Mouse (Mus musculus): ENCODE data around the gene Cyp4f13. TPM values are rescaled to one million over a fixed set of nuclear protein-coding genes. Genes with fewer than 3 reads are reported as not detected.

Cyp4f13 gene
- polyA plus RNA-seq (2015; fragmentation: Nextera tagmentation; extraction: Ambion mirVana): 21.1 and 22.4 TPM in 2 replicates

- peak; percentile 99 for ATAC-seq
- H3K27ac ChIP-seq: peak within 1 kb of the TSS; percentile 86
- H3K9me3 ChIP-seq: no peaks in the 10 kb centered on the region
- peak within 1 kb of the TSS; percentile 65 for H3K9ac ChIP-seq
- H3K36me3 ChIP-seq: no peaks in the 10 kb centered on the region
- H3K4me2 ChIP-seq (replicated peaks): peak within 1 kb of the TSS; percentile 90
- 8% methylated on average over 12 of the region's 12 CpGs for WGBS
- no peaks in the 10 kb centered on the region for H3K27me3 ChIP-seq (replicated peaks)
- peaks cover 16% of the 10 kb centered on the region for H3K4me1 ChIP-seq (replicated peaks)
- H3K4me3 ChIP-seq (replicated peaks): peak within 1 kb of the TSS; percentile 61
Observed at GRCm38 (mm10) chr17:32947215-32947914, at the start of gene Cyp4f13. Gene Cyp4f13 (minus strand): TSS chr17:32947402.

DNA sequence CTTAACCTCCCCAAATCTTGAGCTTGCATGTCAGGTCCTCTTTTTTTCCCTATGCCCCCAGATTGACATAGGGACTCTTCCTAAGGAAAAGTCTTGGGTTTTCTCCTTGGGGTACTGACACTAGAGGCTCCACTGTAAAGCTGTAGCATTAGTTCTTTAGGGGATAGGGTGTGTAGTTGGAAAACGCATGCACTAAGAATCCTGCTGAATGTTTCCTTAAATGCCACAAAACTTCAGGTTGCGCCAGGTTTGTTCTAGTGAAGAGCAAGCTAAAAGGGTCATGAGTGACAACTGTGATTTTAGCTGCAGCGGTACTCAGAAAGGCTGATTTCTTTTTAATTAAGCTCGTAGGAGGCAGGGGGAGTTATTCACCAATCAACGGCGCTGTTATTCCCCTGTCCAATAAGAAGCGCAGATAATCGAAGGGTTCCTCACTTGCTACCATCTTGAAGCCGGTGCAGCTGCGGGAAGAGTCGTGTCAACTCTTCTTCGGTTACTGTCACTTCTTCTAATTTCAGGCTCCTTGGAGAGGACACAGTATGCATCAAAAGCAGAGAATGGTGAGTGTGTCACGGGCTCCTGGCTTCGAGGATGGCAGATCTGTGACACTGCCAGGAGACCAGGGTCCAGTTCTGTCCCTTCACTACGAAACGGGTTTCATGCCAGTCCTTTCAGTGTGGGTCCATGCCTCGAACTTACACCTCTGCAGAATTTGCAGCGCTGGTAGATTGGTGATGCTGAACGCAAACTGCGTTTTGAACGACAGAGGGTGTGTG, 45.7 kb upstream of the Cyp4f13 start, which contains the start of gene Zfp952:
TSS of gene Zfp952 (plus strand) at position 431 of the 776 bp plus-strand sequence.
- Histone ChIP-seq H3K27ac (peak within 1 kb of the TSS; percentile 51; the same call in 1 of the 2 replicates), H3K9me3 (no peaks in the 10 kb centered on the region), H3K4me2 (replicated peaks) (peak within 1 kb of the TSS; percentile 75), H3K4me1 (replicated peaks) (0 out of 2 replicates have a peak, but pooled peaks cover 4% of the 10 kb centered on the region), H3K4me3 (replicated peaks) (peak within 1 kb of the TSS; percentile 59), H3K36me3 (0 out of 2 replicates have a peak, but pooled peaks cover 2% of the 10 kb centered on the region), H3K27me3 (replicated peaks) (no peaks in the 10 kb centered on the region), H3K9ac (peak within 1 kb of the TSS; percentile 57)
- WGBS: 1% methylated on average over 21 of the region's 21 CpGs
- ATAC-seq: peak; percentile 96

GRCm38 (mm10) chr17:32991965-32992698, 44.9 kb upstream of the Cyp4f13 start:
- no peaks in the 10 kb centered on the region for H3K27me3 ChIP-seq (replicated peaks)
- peak overlapping the region; percentile 59 for H3K4me3 ChIP-seq (replicated peaks)
- 0 out of 2 replicates have a peak, but pooled peaks cover 4% of the 10 kb centered on the region for H3K4me1 ChIP-seq (replicated peaks)
- no peak for ATAC-seq
- no peaks in the 10 kb centered on the region for H3K9me3 ChIP-seq
- peak overlapping the region; percentile 75 for H3K4me2 ChIP-seq (replicated peaks)
- no peak overlapping the region for H3K9ac ChIP-seq
- H3K36me3 ChIP-seq: 0 out of 2 replicates have a peak, but pooled peaks cover 2% of the 10 kb centered on the region
- 69% methylated on average over 12 of the region's 12 CpGs for WGBS
- 0 out of 2 replicates have a peak overlapping the region, but pooled peaks have one; percentile 15 for H3K27ac ChIP-seq

DNA sequence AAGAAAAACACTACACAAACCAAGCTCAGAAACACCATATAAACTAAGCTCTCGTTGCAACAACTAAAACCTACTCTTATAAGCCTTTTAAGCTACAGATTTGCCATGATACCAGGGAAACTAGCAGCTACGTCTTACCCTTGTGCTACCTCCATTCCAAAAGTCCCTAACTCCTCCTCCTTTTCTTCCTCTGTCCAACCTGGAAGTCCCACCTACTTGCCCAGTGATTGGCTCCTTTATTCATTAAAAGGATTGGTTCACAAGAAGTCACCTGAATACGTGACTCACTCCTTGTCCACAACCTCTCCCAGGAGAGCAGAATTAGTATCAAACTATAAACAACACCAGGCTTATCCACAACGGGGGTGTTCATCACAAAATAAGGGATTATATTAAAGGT, 39.1 kb upstream of the Cyp4f13 start:
- Histone ChIP-seq H3K4me1 (replicated peaks) (no peaks in the 10 kb centered on the region), H3K4me3 (replicated peaks) (no peak overlapping the region), H3K27ac (no peak overlapping the region), H3K9me3 (no peaks in the 10 kb centered on the region), H3K9ac (no peak overlapping the region), H3K4me2 (replicated peaks) (no peak overlapping the region), H3K27me3 (replicated peaks) (no peaks in the 10 kb centered on the region), H3K36me3 (no peaks in the 10 kb centered on the region)
- 72% methylated on average over 4 of the region's 4 CpGs for WGBS
- no peak for ATAC-seq

- Histone ChIP-seq H3K27ac (no peak overlapping the region), H3K4me3 (replicated peaks) (no peak overlapping the region), H3K4me2 (replicated peaks) (no peak overlapping the region), H3K9me3 (no peaks in the 10 kb centered on the region), H3K27me3 (replicated peaks) (no peaks in the 10 kb centered on the region), H3K36me3 (peaks cover 18% of the 10 kb centered on the region; the same call in 1 of the 2 replicates), H3K9ac (no peak overlapping the region), H3K4me1 (replicated peaks) (no peaks in the 10 kb centered on the region)
- 78% methylated on average over 4 of the region's 4 CpGs for WGBS
- ATAC-seq: no peak
Observed at GRCm38 (mm10) chr17:32981361-32981760, 34.2 kb upstream of the Cyp4f13 start.

DNA sequence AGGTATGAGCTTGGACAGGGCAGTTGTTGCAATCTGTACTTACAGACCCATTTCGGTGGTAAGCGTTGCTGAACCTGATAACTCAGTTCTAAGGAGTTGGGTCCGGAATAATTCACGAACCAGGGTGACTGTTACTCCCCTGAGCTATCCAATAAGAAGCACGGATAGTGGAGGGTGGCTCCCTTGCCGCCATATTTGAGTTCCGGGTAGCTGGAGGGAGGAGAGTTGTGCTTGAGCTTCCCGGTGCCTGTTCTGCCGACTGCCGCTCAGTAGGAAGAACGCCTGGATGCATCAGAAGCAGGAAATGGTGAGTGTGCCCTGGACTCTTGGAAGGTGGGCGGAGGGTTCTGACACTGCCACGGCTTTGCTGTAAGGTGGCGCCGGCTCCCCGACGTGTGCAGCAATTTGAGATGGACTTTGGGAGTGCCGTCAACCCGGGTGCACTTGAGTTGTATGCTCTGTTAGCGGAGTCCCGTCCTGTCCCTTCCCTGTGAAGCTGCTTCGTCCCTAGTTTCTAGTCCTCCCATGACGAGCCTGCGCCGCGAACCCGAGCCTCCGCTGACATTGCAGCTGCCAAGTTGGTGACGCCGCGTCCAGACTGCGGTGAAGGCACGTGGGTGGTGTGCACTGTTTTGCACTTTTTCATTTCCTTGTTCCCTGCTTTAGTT, 18.6 kb upstream of the Cyp4f13 start, which contains the start of gene Zfp472:
TSS of gene Zfp472 (plus strand) at position 192 of the 668 bp plus-strand sequence.
- peak; percentile 99 for ATAC-seq
- under 1% methylated on average over 33 of the region's 33 CpGs for WGBS
- H3K9ac ChIP-seq: peak within 1 kb of the TSS; percentile 74
- H3K4me1 ChIP-seq (replicated peaks): peaks cover 10% of the 10 kb centered on the region
- H3K27me3 ChIP-seq (replicated peaks): no peaks in the 10 kb centered on the region
- H3K4me3 ChIP-seq (replicated peaks): peak within 1 kb of the TSS; percentile 78
- peak within 1 kb of the TSS; percentile 77 for H3K4me2 ChIP-seq (replicated peaks)
- H3K9me3 ChIP-seq: no peaks in the 10 kb centered on the region
- peak within 1 kb of the TSS; percentile 94 for H3K27ac ChIP-seq
- H3K36me3 ChIP-seq: no peaks in the 10 kb centered on the region

- H3K9me3 ChIP-seq: no peaks in the 10 kb centered on the region
- WGBS: under 1% methylated on average over 14 of the region's 14 CpGs
- ATAC-seq: peak; percentile 63
Observed at GRCm38 (mm10) chr17:32965253-32965622, 18.0 kb upstream of the Cyp4f13 start.

GRCm38 (mm10) chr17:32951441-32951840, 4.2 kb upstream of the Cyp4f13 start:
- Histone ChIP-seq H3K27me3 (replicated peaks) (no peaks in the 10 kb centered on the region), H3K4me3 (replicated peaks) (no peak overlapping the region), H3K4me2 (replicated peaks) (peak overlapping the region; percentile 12; the same call in 1 of the 2 replicates), H3K4me1 (replicated peaks) (peaks cover 12% of the 10 kb centered on the region), H3K9ac (no peak overlapping the region), H3K27ac (no peak overlapping the region), H3K9me3 (no peaks in the 10 kb centered on the region), H3K36me3 (no peaks in the 10 kb centered on the region)
- peak; percentile 19; the same call in 1 of the 2 replicates for ATAC-seq
- 25% methylated on average over 16 of the region's 16 CpGs for WGBS

More at GRCm38 (mm10) chr17:32965253-32965622, 18.0 kb upstream of the Cyp4f13 start:
- peak overlapping the region; percentile 77 for H3K4me2 ChIP-seq (replicated peaks)
- peak overlapping the region; percentile 94 for H3K27ac ChIP-seq
- peak overlapping the region; percentile 78 for H3K4me3 ChIP-seq (replicated peaks)
- H3K36me3 ChIP-seq: no peaks in the 10 kb centered on the region
- peak overlapping the region; percentile 51 for H3K9ac ChIP-seq
- H3K27me3 ChIP-seq (replicated peaks): no peaks in the 10 kb centered on the region
- H3K4me1 ChIP-seq (replicated peaks): peaks cover 10% of the 10 kb centered on the region

DNA sequence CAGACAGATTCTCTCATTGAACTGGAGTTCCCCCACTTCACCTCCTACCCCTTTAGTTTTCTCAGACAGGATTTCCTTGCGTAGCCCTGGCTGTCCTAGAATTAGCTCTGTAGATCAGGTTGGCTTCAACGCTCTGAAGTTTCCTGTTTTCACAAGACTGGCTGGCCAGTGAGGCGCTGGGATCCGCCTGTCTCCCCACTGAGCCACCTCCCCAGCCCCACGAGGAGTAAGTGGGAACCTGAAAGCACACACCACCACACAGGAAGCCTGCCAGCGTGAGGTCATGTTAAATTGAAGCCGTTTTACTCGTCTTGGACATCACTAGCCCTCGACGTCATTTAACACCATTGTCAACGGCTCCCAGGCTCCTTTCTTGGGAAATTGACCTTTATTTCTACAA, 3.8 kb upstream of the Cyp4f13 start:
- no peaks in the 10 kb centered on the region for H3K9me3 ChIP-seq
- no peak overlapping the region for H3K4me2 ChIP-seq (replicated peaks)
- no peak for ATAC-seq
- H3K4me3 ChIP-seq (replicated peaks): no peak overlapping the region
- WGBS: 79% methylated on average over 11 of the region's 11 CpGs
- H3K27me3 ChIP-seq (replicated peaks): no peaks in the 10 kb centered on the region
- no peak overlapping the region for H3K27ac ChIP-seq
- peaks cover 16% of the 10 kb centered on the region for H3K4me1 ChIP-seq (replicated peaks)
- no peak overlapping the region for H3K9ac ChIP-seq
- H3K36me3 ChIP-seq: no peaks in the 10 kb centered on the region

- H3K4me1 ChIP-seq (replicated peaks): peaks cover 16% of the 10 kb centered on the region
- WGBS: 85% methylated on average over 3 of the region's 3 CpGs
- H3K9me3 ChIP-seq: no peaks in the 10 kb centered on the region
- H3K36me3 ChIP-seq: no peaks in the 10 kb centered on the region
- H3K27me3 ChIP-seq (replicated peaks): no peaks in the 10 kb centered on the region
- no peak overlapping the region for H3K9ac ChIP-seq
- H3K4me2 ChIP-seq (replicated peaks): no peak overlapping the region
- no peak for ATAC-seq
- H3K4me3 ChIP-seq (replicated peaks): no peak overlapping the region
- no peak overlapping the region for H3K27ac ChIP-seq
Observed at GRCm38 (mm10) chr17:32950136-32950535, 2.9 kb upstream of the Cyp4f13 start.

DNA sequence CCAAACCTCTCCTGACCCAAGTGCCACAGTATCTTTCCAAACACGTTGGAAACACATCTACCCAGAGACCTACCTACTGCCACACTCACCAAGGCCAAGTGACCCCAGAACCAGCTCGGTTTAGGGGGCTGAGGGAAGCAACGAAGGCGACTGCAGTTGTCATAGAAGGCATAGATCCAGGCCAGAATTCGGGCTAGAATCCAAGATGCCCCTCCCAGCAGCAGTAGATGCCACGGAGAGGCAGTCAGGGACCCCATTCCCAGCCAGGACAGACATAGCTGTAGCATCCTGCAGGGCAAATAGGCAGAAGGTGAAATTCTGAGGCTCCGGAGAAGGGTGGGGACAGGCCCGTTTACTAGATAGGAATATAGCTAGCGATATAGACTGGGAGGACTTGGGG, 486 bp downstream of the Cyp4f13 start:
- ATAC-seq: no peak
- peak overlapping the region; percentile 65 for H3K9ac ChIP-seq
- peak overlapping the region; percentile 86 for H3K27ac ChIP-seq
- H3K36me3 ChIP-seq: no peaks in the 10 kb centered on the region
- H3K4me3 ChIP-seq (replicated peaks): peak overlapping the region; percentile 61
- H3K4me1 ChIP-seq (replicated peaks): peaks cover 16% of the 10 kb centered on the region
- no peaks in the 10 kb centered on the region for H3K9me3 ChIP-seq
- no peaks in the 10 kb centered on the region for H3K27me3 ChIP-seq (replicated peaks)
- H3K4me2 ChIP-seq (replicated peaks): peak overlapping the region; percentile 90
- 48% methylated on average over 9 of the region's 9 CpGs for WGBS
